In the genomic region with DNA sequence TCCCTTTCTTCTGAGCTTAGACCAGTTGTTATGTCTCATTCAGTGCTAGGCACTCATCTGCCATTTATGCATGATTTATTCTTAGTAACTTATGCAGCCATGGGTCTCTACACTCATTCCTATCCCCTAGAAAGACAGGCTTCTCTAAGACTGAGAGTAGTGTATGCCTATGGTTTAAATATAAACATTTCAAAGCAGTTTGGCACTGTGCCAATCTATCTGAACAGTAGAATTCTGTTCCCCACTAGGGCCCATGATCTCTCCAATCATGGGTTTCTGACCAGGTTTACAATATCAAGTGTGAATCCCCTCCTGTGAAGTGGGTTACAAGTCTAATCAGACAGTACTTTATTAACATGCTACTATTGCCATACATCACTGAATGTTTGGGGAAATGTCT, we compare ENCODE assay signal across 16 mouse cellular contexts.
"Had no signal": no experiment of that assay in that cellular context is flagged by ENCODE, and none has a peak within 500 bp of the region (broad histone marks: within the 10 kb centered on the region; RNA-seq: fewer than 3 reads in every experiment).

No protein-coding gene starts in this region.

- H3K4me1 ChIP-seq: midbrain, embryonic 13.5 days; midbrain, embryonic 15.5 days; neural tube, embryonic 12.5 days; stomach, embryonic 15.5 days had no signal

- H3K27me3 ChIP-seq: midbrain, embryonic 13.5 days; midbrain, embryonic 15.5 days; neural tube, embryonic 12.5 days; stomach, embryonic 15.5 days had no signal

- DNase-seq: liver, postnatal 0 days; lung, adult 2 months; lung, postnatal 14 days; lung, postnatal 36 days; right cerebral cortex, postnatal 14 days; thymus, adult 2 months; thymus, postnatal 25 days; thymus, postnatal 4 days had no signal

- H3K4me3 ChIP-seq: megakaryocyte, embryonic 14.5 days; midbrain, embryonic 13.5 days; midbrain, embryonic 15.5 days; neural tube, embryonic 12.5 days; stomach, embryonic 15.5 days had no signal

- H3K9ac ChIP-seq: liver, postnatal 0 days; midbrain, embryonic 13.5 days; midbrain, embryonic 15.5 days; neural tube, embryonic 12.5 days; stomach, embryonic 15.5 days had no signal

- ATAC-seq: liver, postnatal 0 days; midbrain, embryonic 13.5 days; midbrain, embryonic 15.5 days had no signal

- H3K36me3 ChIP-seq: midbrain, embryonic 13.5 days; midbrain, embryonic 15.5 days; neural tube, embryonic 12.5 days; stomach, embryonic 15.5 days had no signal

- H3K4me2 ChIP-seq: midbrain, embryonic 11.5 days; midbrain, embryonic 13.5 days; midbrain, embryonic 15.5 days; neural tube, embryonic 12.5 days; stomach, embryonic 15.5 days had no signal

- H3K9me3 ChIP-seq: megakaryocyte, embryonic 14.5 days; midbrain, embryonic 13.5 days; midbrain, embryonic 15.5 days; neural tube, embryonic 12.5 days; stomach, embryonic 15.5 days had no signal

- H3K27ac ChIP-seq: macrophage; midbrain, embryonic 13.5 days; midbrain, embryonic 15.5 days; neural tube, embryonic 12.5 days; stomach, embryonic 15.5 days; stomach, postnatal 0 days had no signal
